Mouse (Mus musculus): ENCODE measurements around the gene Usp25.

GRCm38 (mm10) chr16:77041573-77041972, 28.1 kb downstream of the Usp25 start:
- no peak for TF ChIP-seq ZC3H11A (IDR thresholded peaks at IDR 0.05; ENCODE audit: borderline replicate concordance, low read depth, low read length)
- TF ChIP-seq HCFC1 (IDR thresholded peaks at IDR 0.05; ENCODE audit: borderline replicate concordance, insufficient read depth, low read length), result no peak
